Mouse (Mus musculus) embryonic stem cell, embryonic (primary cell): ENCODE results near the gene Tekt2.

Experiments used
- CTCF ChIA-PET, 4 experiments: fragments of 300-600 bp in 2 of 4; fragments of 350-600 bp in 2 of 4; sonication (Branson Sonifier 250); formaldehyde crosslinking; loops; one replicate each; lab custom pipeline; 2022; ENCODE audit warnings: inconsistent platforms in 2 of 4; lab: Charles Lee
- POLR2A ChIA-PET, 4 experiments: fragments of 300-600 bp in 2 of 4; fragments of 350-600 bp in 2 of 4; sonication (Branson Sonifier 250); formaldehyde crosslinking; loops; one replicate each; lab custom pipeline; 2022; ENCODE audit warnings: antibody characterized with exemption in 4 of 4, inconsistent platforms in 1 of 4; lab: Charles Lee

The Tekt2 gene

GRCm38 (mm10) chr4:126315931-126316330 lies 9.6 kb downstream of the Tekt2 start:
- CTCF ChIA-PET: interaction anchor here in 3 of 4 experiments (0.6 to 1.2 kb wide), 6 partner anchors 12 to 88 kb away, joined by 3 to 12 read pairs (median 4); partner anchors contain the start of gene Trappc3 (in 1 of the 3)
- POLR2A ChIA-PET: interaction anchor here in 2 of 4 experiments (0.5 to 2.5 kb wide), 13 partner anchors 9 to 887 kb away, joined by 3 to 5 read pairs (median 3); partner anchors contain the start of genes Clspn (in 1 of the 2) and Psmb2 (in 1 of the 2)

GRCm38 (mm10) chr4:126314393-126314792 lies 11.1 kb downstream of the Tekt2 start:
- ChIA-PET POLR2A (interaction anchor here (0.5 to 1.7 kb wide), 12 partner anchors 8 to 707 kb away, joined by 3 to 5 read pairs (median 3); partner anchors contain the start of genes Ago3 (in 1 of the 4), Clspn (in 1 of the 4), Sfpq (in 1 of the 4) and Sh3d21 (in 1 of the 4)), CTCF (interaction anchor here in 2 of 4 experiments (0.6 to 2.5 kb wide), 6 partner anchors 7 to 541 kb away, joined by 3 to 8 read pairs (median 4); partner anchors contain the start of gene Adprhl2 (in 1 of the 2))

GRCm38 (mm10) chr4:126313202-126313601 lies 12.3 kb downstream of the Tekt2 start:
- ChIA-PET POLR2A (interaction anchor here in 3 of 4 experiments (0.7 to 2.1 kb wide), 9 partner anchors 8 to 708 kb away, joined by 3 to 6 read pairs (median 4); partner anchors contain the start of genes Adprhl2 (in 2 of the 3), Sfpq (in 1 of the 3) and Stk40 (in 1 of the 3)), CTCF (interaction anchor here in 2 of 4 experiments (0.6 to 2.5 kb wide), 6 partner anchors 9 to 155 kb away, joined by 3 to 8 read pairs (median 6); partner anchors contain the start of gene Adprhl2 (in 1 of the 2))

- ChIA-PET CTCF (interaction anchor here in 2 of 4 experiments (1.1 to 2.5 kb wide), 2 partner anchors 10 kb away, joined by 4 to 8 read pairs; partner anchors contain the start of gene Adprhl2 (in 2 of the 2)), POLR2A (interaction anchor here in 2 of 4 experiments (0.7 to 2.1 kb wide), 5 partner anchors 10 to 245 kb away, joined by 3 to 6 read pairs (median 3); partner anchors contain the start of gene Adprhl2 (in 1 of the 2))
Observed at GRCm38 (mm10) chr4:126311566-126312200, 13.8 kb downstream of the Tekt2 start.

- POLR2A ChIA-PET: interaction anchor here in 3 of 4 experiments (0.5 to 3.0 kb wide), 17 partner anchors 11 to 234 kb away, joined by 3 to 13 read pairs (median 4); partner anchors contain the start of genes Adprhl2 (in 2 of the 3), Trappc3 (in 2 of the 3) and Sh3d21 (in 1 of the 3)
- CTCF ChIA-PET: interaction anchor here (0.7 to 2.9 kb wide), 37 partner anchors 11 to 224 kb away, joined by 3 to 27 read pairs (median 5); partner anchors contain the start of genes Adprhl2 (in 4 of the 4), Tekt2 (in 2 of the 4), Map7d1 (in 1 of the 4) and Trappc3 (in 1 of the 4)
Observed at GRCm38 (mm10) chr4:126310344-126310743, 15.1 kb downstream of the Tekt2 start.

GRCm38 (mm10) chr4:126309922-126310309 lies 15.6 kb downstream of the Tekt2 start:
- CTCF ChIA-PET: interaction anchor here (0.5 to 2.9 kb wide), 58 partner anchors 9 to 1244 kb away, joined by 3 to 27 read pairs (median 4); partner anchors contain the start of genes Adprhl2 (in 4 of the 4), Tekt2 (in 2 of the 4), Ago3 (in 1 of the 4) and Col8a2 (in 1 of the 4)

GRCm38 (mm10) chr4:126309211-126309921 lies 16.1 kb downstream of the Tekt2 start:
- POLR2A ChIA-PET: interaction anchor here (0.6 to 3.0 kb wide), 19 partner anchors 12 to 235 kb away, joined by 3 to 13 read pairs (median 4); partner anchors contain the start of genes Adprhl2 (in 3 of the 4), Col8a2 (in 1 of the 4), Sh3d21 (in 1 of the 4) and Trappc3 (in 1 of the 4)
- CTCF ChIA-PET: interaction anchor here (0.5 to 2.9 kb wide), 60 partner anchors 8 to 1531 kb away, joined by 3 to 27 read pairs (median 4); partner anchors contain the start of genes Adprhl2 (in 4 of the 4), Tekt2 (in 2 of the 4), Ago3 (in 1 of the 4) and Col8a2 (in 1 of the 4)

More at GRCm38 (mm10) chr4:126309922-126310309, 15.6 kb downstream of the Tekt2 start:
- POLR2A ChIA-PET: interaction anchor here (0.5 to 3.0 kb wide), 20 partner anchors 11 to 234 kb away, joined by 3 to 13 read pairs (median 4); partner anchors contain the start of genes Adprhl2 (in 3 of the 4), Trappc3 (in 2 of the 4), Col8a2 (in 1 of the 4) and Sh3d21 (in 1 of the 4)

- CTCF ChIA-PET: interaction anchor here in 3 of 4 experiments (0.7 to 2.7 kb wide), 4 partner anchors 15 to 126 kb away, joined by 3 to 8 read pairs (median 4); partner anchors contain the start of genes Adprhl2 (in 1 of the 3) and Trappc3 (in 1 of the 3)
- POLR2A ChIA-PET: interaction anchor here in 2 of 4 experiments (0.5 to 2.1 kb wide), 5 partner anchors 9 to 95 kb away, joined by 3 to 5 read pairs (median 4); partner anchors contain the start of gene Adprhl2 (in 1 of the 2)
Observed at GRCm38 (mm10) chr4:126306827-126307226, 18.7 kb downstream of the Tekt2 start.

GRCm38 (mm10) chr4:126306058-126306457 lies 19.4 kb downstream of the Tekt2 start:
- ChIA-PET CTCF (interaction anchor here (0.6 to 2.7 kb wide), 6 partner anchors 15 to 149 kb away, joined by 3 to 8 read pairs (median 3); partner anchors contain the start of genes Tekt2 (in 1 of the 4) and Trappc3 (in 1 of the 4)), POLR2A (interaction anchor here in 2 of 4 experiments (0.6 to 2.1 kb wide), 4 partner anchors 8 to 94 kb away, joined by 3 to 5 read pairs (median 4); no protein-coding TSS in a partner anchor)

- POLR2A ChIA-PET: interaction anchor here in 2 of 4 experiments (1.6 to 2.1 kb wide), 3 partner anchors 8 to 27 kb away, joined by 3 to 5 read pairs (median 5); no protein-coding TSS in a partner anchor
- CTCF ChIA-PET: interaction anchor here (0.6 to 1.3 kb wide), 7 partner anchors 9 to 149 kb away, joined by 3 to 13 read pairs (median 3); partner anchors contain the start of gene Trappc3 (in 1 of the 4)
Observed at GRCm38 (mm10) chr4:126305428-126305827, 20.1 kb downstream of the Tekt2 start.

- CTCF ChIA-PET: interaction anchor here (0.6 to 1.3 kb wide), 7 partner anchors 8 to 55 kb away, joined by 3 to 6 read pairs (median 3); partner anchors contain the start of gene Trappc3 (in 1 of the 4)
- POLR2A ChIA-PET: interaction anchor here in 2 of 4 experiments (0.7 to 2.1 kb wide), 3 partner anchors 25 to 26 kb away, joined by 3 to 5 read pairs (median 3); no protein-coding TSS in a partner anchor
Observed at GRCm38 (mm10) chr4:126303877-126304276, 21.6 kb downstream of the Tekt2 start.

- POLR2A ChIA-PET: interaction anchor here in 3 of 4 experiments (1.2 to 2.7 kb wide), 4 partner anchors 20 to 24 kb away, joined by 3 to 6 read pairs (median 6); partner anchors contain the start of gene Adprhl2 (in 1 of the 3)
- CTCF ChIA-PET: interaction anchor here in 3 of 4 experiments (1.0 to 1.4 kb wide), 4 partner anchors 8 to 40 kb away, joined by 3 to 4 read pairs (median 3); partner anchors contain the start of genes Adprhl2 (in 1 of the 3) and Trappc3 (in 1 of the 3)
Observed at GRCm38 (mm10) chr4:126301584-126302309, 23.7 kb downstream of the Tekt2 start.

- ChIA-PET POLR2A (interaction anchor here in 3 of 4 experiments (1.0 to 2.7 kb wide), 6 partner anchors 15 to 23 kb away, joined by 3 to 6 read pairs (median 6); partner anchors contain the start of genes Adprhl2 (in 1 of the 3) and Col8a2 (in 1 of the 3)), CTCF (interaction anchor here in 3 of 4 experiments (0.6 to 1.4 kb wide), 5 partner anchors 9 to 39 kb away, joined by 3 to 4 read pairs (median 3); partner anchors contain the start of gene Trappc3 (in 1 of the 3))
Observed at GRCm38 (mm10) chr4:126300916-126301583, 24.4 kb downstream of the Tekt2 start.

GRCm38 (mm10) chr4:126296617-126297101 lies 28.8 kb downstream of the Tekt2 start:
- ChIA-PET POLR2A (interaction anchor here in 3 of 4 experiments (0.7 to 3.5 kb wide), 17 partner anchors 9 to 440 kb away, joined by 3 to 17 read pairs (median 4); partner anchors contain the start of genes Adprhl2 (in 2 of the 3), Col8a2 (in 2 of the 3), Mrps15 (in 1 of the 3) and Psmb2 (in 1 of the 3)), CTCF (interaction anchor here in 2 of 4 experiments (0.7 to 2.9 kb wide), 10 partner anchors 9 to 70 kb away, joined by 3 to 19 read pairs (median 5); partner anchors contain the start of genes Col8a2 (in 2 of the 2), Adprhl2 (in 1 of the 2) and Trappc3 (in 1 of the 2))
